Mouse (Mus musculus): ENCODE measurements around the gene Erh.
A peak's percentile ranks its signal among the peaks of the same experiment; 100 is the strongest.

Gene Erh

GRCm38 (mm10) chr12:80615371-80616257 is 28.5 kb downstream of the Erh start:
- no peak for DNase-seq (ENCODE audit: inconsistent ontology term)

GRCm38 (mm10) chr12:80612113-80612791 is 31.9 kb downstream of the Erh start:
- no peak for DNase-seq (ENCODE audit: inconsistent ontology term)

- DNase-seq (ENCODE audit: inconsistent ontology term): no peak
Measured at GRCm38 (mm10) chr12:80609928-80610327, 34.2 kb downstream of the Erh start.

GRCm38 (mm10) chr12:80608576-80608975 is 35.6 kb downstream of the Erh start:
- no peak for DNase-seq (ENCODE audit: inconsistent ontology term)

- DNase-seq (ENCODE audit: inconsistent ontology term): no peak
Measured at GRCm38 (mm10) chr12:80604218-80604617, 39.9 kb downstream of the Erh start.

GRCm38 (mm10) chr12:80603566-80603965 is 40.6 kb downstream of the Erh start:
- peak; percentile 57 for DNase-seq (ENCODE audit: inconsistent ontology term)

- no peak for DNase-seq (ENCODE audit: inconsistent ontology term)
Measured at GRCm38 (mm10) chr12:80602432-80602831, 41.7 kb downstream of the Erh start.

- no peak for DNase-seq (ENCODE audit: inconsistent ontology term)
Measured at GRCm38 (mm10) chr12:80601597-80602269, 42.4 kb downstream of the Erh start.

GRCm38 (mm10) chr12:80598756-80599155 is 45.4 kb downstream of the Erh start:
- peak; percentile 90 for DNase-seq (ENCODE audit: inconsistent ontology term)

GRCm38 (mm10) chr12:80598236-80598635 is 45.9 kb downstream of the Erh start:
- no peak for DNase-seq (ENCODE audit: inconsistent ontology term)

GRCm38 (mm10) chr12:80595968-80596367 is 48.2 kb downstream of the Erh start:
- DNase-seq (ENCODE audit: inconsistent ontology term): no peak

GRCm38 (mm10) chr12:80595566-80595965 is 48.6 kb downstream of the Erh start:
- DNase-seq (ENCODE audit: inconsistent ontology term): no peak

GRCm38 (mm10) chr12:80594781-80595180 is 49.4 kb downstream of the Erh start:
- DNase-seq (ENCODE audit: inconsistent ontology term): no peak

- no peak for DNase-seq (ENCODE audit: inconsistent ontology term)
Measured at GRCm38 (mm10) chr12:80594141-80594540, 50.0 kb downstream of the Erh start.

GRCm38 (mm10) chr12:80584973-80585372 is 59.2 kb downstream of the Erh start:
- no peak for DNase-seq (ENCODE audit: inconsistent ontology term)

Measured in Muller cell, postnatal 12 days (primary cell).